Mouse (Mus musculus): ENCODE results near the gene Snrnp40.

GRCm38 (mm10) chr4:130341691-130342090 is 18.2 kb upstream of the Snrnp40 start:
- TF ChIP-seq CTCF (IDR thresholded peaks at IDR 0.05; ENCODE audit: borderline replicate concordance, control insufficient read depth, extremely low read depth, insufficient read depth, low read length, poor library complexity): no peak
- TF ChIP-seq POLR2A (IDR thresholded peaks at IDR 0.05; ENCODE audit: control insufficient read depth, extremely low read depth, insufficient read depth, low read length, poor library complexity): no peak
